Mouse (Mus musculus): ENCODE results near the gene Col24a1.
"Not testable (repeated sequence)": the region's sequence is repeated elsewhere in the genome, so short reads cannot be mapped to it uniquely, and the experiment has no call there.

Col24a1 gene

GRCm38 (mm10) chr3:145353951-145354350 is 61.7 kb downstream of the Col24a1 start:
- no peak for DNase-seq (ENCODE audit: low read depth, low spot score)

- DNase-seq (ENCODE audit: low read depth, low spot score), result no peak
Observed at GRCm38 (mm10) chr3:145356865-145357487, 64.7 kb downstream of the Col24a1 start.

- no peak for DNase-seq (ENCODE audit: low read depth, low spot score)
Observed at GRCm38 (mm10) chr3:145365227-145365626, 73.0 kb downstream of the Col24a1 start.

- DNase-seq (ENCODE audit: low read depth, low spot score), result no peak
Observed at GRCm38 (mm10) chr3:145367176-145367717, 75.0 kb downstream of the Col24a1 start.

- no peak for DNase-seq (ENCODE audit: low read depth, low spot score)
Observed at GRCm38 (mm10) chr3:145376298-145376697, 84.0 kb downstream of the Col24a1 start.

- no peak for DNase-seq (ENCODE audit: low read depth, low spot score)
Observed at GRCm38 (mm10) chr3:145383095-145383494, 90.8 kb downstream of the Col24a1 start.

GRCm38 (mm10) chr3:145386434-145386833 is 94.2 kb downstream of the Col24a1 start:
- no peak for DNase-seq (ENCODE audit: low read depth, low spot score)

GRCm38 (mm10) chr3:145390681-145391080 is 98.4 kb downstream of the Col24a1 start:
- no peak for DNase-seq (ENCODE audit: low read depth, low spot score)

- DNase-seq (ENCODE audit: low read depth, low spot score), result no peak
Observed at GRCm38 (mm10) chr3:145391986-145392659, 99.9 kb downstream of the Col24a1 start.

- no peak for DNase-seq (ENCODE audit: low read depth, low spot score)
Observed at GRCm38 (mm10) chr3:145399173-145399572, 106.9 kb downstream of the Col24a1 start.

GRCm38 (mm10) chr3:145402257-145402656 is 110.0 kb downstream of the Col24a1 start:
- DNase-seq (ENCODE audit: low read depth, low spot score), result no peak

- no peak for DNase-seq (ENCODE audit: low read depth, low spot score)
Observed at GRCm38 (mm10) chr3:145402994-145403393, 110.7 kb downstream of the Col24a1 start.

GRCm38 (mm10) chr3:145408045-145408444 is 115.8 kb downstream of the Col24a1 start:
- no peak for DNase-seq (ENCODE audit: low read depth, low spot score)

- DNase-seq (ENCODE audit: low read depth, low spot score), result no peak
Observed at GRCm38 (mm10) chr3:145412137-145412536, 119.9 kb downstream of the Col24a1 start.

- DNase-seq (ENCODE audit: low read depth, low spot score), result no peak
Observed at GRCm38 (mm10) chr3:145414362-145414761, 122.1 kb downstream of the Col24a1 start.

GRCm38 (mm10) chr3:145417809-145418208 is 125.5 kb downstream of the Col24a1 start:
- DNase-seq (ENCODE audit: low read depth, low spot score), result no peak

GRCm38 (mm10) chr3:145420421-145420820 is 128.1 kb downstream of the Col24a1 start:
- no peak for DNase-seq (ENCODE audit: low read depth, low spot score)

GRCm38 (mm10) chr3:145422044-145422443 is 129.8 kb downstream of the Col24a1 start:
- no peak for DNase-seq (ENCODE audit: low read depth, low spot score)

- no peak for DNase-seq (ENCODE audit: low read depth, low spot score)
Observed at GRCm38 (mm10) chr3:145438352-145438751, 146.1 kb downstream of the Col24a1 start.

- DNase-seq (ENCODE audit: low read depth, low spot score), result no peak
Observed at GRCm38 (mm10) chr3:145439086-145439485, 146.8 kb downstream of the Col24a1 start.

GRCm38 (mm10) chr3:145440993-145441392 is 148.7 kb downstream of the Col24a1 start:
- no peak for DNase-seq (ENCODE audit: low read depth, low spot score)

GRCm38 (mm10) chr3:145442268-145442667 is 150.0 kb downstream of the Col24a1 start:
- peak; percentile 4 for DNase-seq (ENCODE audit: low read depth, low spot score)

- DNase-seq (ENCODE audit: low read depth, low spot score), result not testable (repeated sequence)
Observed at GRCm38 (mm10) chr3:145443167-145443566, 150.9 kb downstream of the Col24a1 start.
